Mouse (Mus musculus): ENCODE measurements around the gene Etl4.

DNA sequence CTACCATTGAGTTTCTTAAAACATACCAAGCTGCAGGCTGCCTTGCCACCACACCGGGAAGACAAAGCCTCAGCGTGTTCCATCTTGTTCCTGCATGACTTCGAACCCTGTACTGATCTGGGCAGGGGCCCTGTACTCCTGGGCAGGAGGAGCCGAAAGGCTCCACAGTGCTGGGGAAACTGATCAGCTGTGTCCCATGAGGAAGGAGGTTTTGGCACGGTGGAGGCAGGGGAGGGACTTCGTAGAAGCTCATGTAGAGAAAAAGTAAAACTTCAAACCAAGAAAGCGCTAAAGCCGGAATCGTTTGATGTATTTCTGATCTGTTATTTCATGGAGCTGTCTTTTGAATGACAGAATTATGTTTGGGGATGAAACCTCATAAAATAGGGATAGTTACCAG is 651.0 kb downstream of the Etl4 start:
- no peak for TF ChIP-seq POLR2A (IDR thresholded peaks at IDR 0.05; ENCODE audit: insufficient read depth, low read depth, low read length)
- TF ChIP-seq CTCF (IDR thresholded peaks at IDR 0.05), result no peak
- TF ChIP-seq EP300 (IDR thresholded peaks at IDR 0.05; ENCODE audit: insufficient read depth, low read depth, low read length), result no peak

Data from heart, adult 2 months (tissue).